Mouse (Mus musculus): Measurements from ENCODE around the gene Matn1.

DNA sequence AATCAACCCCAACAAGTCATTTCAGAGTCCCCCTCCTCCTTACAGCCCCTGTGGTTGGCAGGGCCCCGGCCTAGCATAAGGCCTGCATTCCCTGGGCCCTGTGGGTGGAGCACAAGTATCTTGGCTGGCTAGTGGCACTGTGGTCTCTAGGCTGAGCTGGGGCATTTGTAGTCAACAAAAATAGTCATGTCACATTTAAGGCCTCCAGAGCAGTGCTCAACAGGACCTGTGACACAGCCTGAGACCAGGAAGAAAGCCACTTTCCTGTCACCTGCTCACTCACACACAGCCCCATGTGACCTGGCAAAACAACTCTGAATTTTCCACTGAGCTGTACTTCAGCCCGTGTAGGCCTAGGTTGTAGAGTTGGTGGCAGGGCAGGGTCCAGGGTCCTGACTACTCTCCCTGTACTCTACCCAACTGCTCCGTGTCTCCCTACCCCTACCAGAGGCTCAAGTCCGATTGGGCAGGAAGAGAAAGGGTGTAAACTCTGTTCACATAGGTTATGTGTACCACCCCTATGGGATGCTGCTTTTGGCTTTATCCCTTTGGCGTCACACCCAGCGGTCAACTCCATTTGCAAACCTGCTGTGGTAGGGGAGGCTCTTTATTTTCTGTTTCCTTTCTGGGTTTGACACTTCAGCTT lies 44.3 kb upstream of the Matn1 start:
- TF ChIP-seq POLR2A (IDR thresholded peaks at IDR 0.05; ENCODE audit: insufficient read length, low read depth): no peak
- TF ChIP-seq TCF12 (IDR thresholded peaks at IDR 0.05; ENCODE audit: insufficient read depth, poor library complexity, severe bottlenecking): no peak
- TF ChIP-seq MYOG (IDR thresholded peaks at IDR 0.05; ENCODE audit: control insufficient read depth in 1 of 3, insufficient read depth in 1 of 3, insufficient read length in 2 of 3, low read depth in 2 of 3): no peak
- no peak for TF ChIP-seq SRF (IDR thresholded peaks at IDR 0.05; ENCODE audit: control insufficient read depth, insufficient read length, low read depth)
- TF ChIP-seq MAX (IDR thresholded peaks at IDR 0.05; ENCODE audit: low read depth): no peak
- no peak for TF ChIP-seq MYOD1 (IDR thresholded peaks at IDR 0.05; ENCODE audit: control insufficient read depth in 1 of 3, insufficient read length in 2 of 3, low read depth in 2 of 3)
- TF ChIP-seq USF1 (IDR thresholded peaks at IDR 0.05; ENCODE audit: low read depth): no peak

Data from myocyte (in vitro differentiated cells).